Mouse (Mus musculus): ENCODE measurements at regions not wholly inside any gene's neighbourhood (a gene's known extent, or its start where the extent isn't known, plus 50 kb on each side); places are given as distances from the start of the nearest gene placed in this dataset.

- TF ChIP-seq CTCF (IDR thresholded peaks at IDR 0.05; ENCODE audit: low read depth, low read length), result no peak
- no peak for TF ChIP-seq POLR2A (IDR thresholded peaks at IDR 0.05; ENCODE audit: extremely low read depth, insufficient read depth, low read length)
Measured at GRCm38 (mm10) chr3:61442000-61442739, 76.4 kb upstream of the B430305J03Rik start.
